Mouse (Mus musculus): ENCODE results near the gene Gm10985.

The Gm10985 gene

GRCm38 (mm10) chr3:53844786-53845185 lies at the start of gene Gm10985:
Gene Gm10985, plus strand, starts transcription at chr3:53845086.
- no peak for DNase-seq (ENCODE audit: low spot score in 2 of 2)

DNA sequence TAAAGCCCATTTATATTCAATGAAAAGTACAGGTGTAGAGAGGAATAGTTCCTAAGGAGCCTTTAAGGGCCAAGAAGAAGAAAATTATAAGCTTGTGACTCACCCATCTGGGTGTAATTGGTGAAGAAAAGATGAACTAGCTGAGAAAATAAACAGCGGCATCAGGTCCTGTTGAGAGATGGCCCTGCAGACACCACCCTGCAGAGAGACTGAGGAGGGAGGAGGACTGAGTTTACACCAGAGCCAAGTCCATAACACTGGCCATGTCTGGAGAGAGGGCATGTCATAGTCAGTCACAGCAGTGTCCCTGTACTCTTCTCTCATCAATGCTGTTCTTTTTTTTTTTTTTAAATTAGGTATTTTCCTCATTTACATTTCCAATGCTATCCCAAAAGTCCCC lies 48.0 kb upstream of the Gm10985 start:
- no peak for DNase-seq (ENCODE audit: low spot score in 2 of 2)

DNA sequence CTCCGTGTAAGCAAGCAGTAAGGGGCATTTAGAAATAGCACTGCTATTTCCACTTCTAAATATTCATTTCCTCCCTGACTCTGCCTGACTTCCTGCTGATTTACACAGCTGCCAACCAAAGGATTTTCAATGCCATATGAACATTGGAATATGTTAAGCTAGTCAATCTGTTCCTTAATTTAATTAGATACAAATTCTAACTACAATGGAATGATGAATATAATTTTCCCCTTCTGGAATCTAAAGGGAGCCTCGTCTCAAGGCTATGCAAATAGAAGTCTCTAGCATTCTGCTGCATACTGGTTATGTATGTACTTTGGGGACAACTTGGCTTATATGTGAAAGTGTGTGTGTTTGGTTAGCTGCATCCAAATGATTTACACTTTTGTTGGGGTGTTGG lies 45.2 kb upstream of the Gm10985 start:
- no peak for DNase-seq (ENCODE audit: low spot score in 2 of 2)

GRCm38 (mm10) chr3:53813421-53813977 lies 31.4 kb upstream of the Gm10985 start:
- no peak for DNase-seq (ENCODE audit: low spot score in 2 of 2)

GRCm38 (mm10) chr3:53834238-53834637 lies 10.6 kb upstream of the Gm10985 start:
- no peak for DNase-seq (ENCODE audit: low spot score in 2 of 2)

- DNase-seq (ENCODE audit: low spot score in 2 of 2), result no peak
Observed at GRCm38 (mm10) chr3:53846206-53846928, 1.5 kb downstream of the Gm10985 start.

- no peak for DNase-seq (ENCODE audit: low spot score in 2 of 2)
Observed at GRCm38 (mm10) chr3:53847726-53848125, 2.8 kb downstream of the Gm10985 start.

- no peak for DNase-seq (ENCODE audit: low spot score in 2 of 2)
Observed at GRCm38 (mm10) chr3:53848262-53848661, 3.4 kb downstream of the Gm10985 start.

DNA sequence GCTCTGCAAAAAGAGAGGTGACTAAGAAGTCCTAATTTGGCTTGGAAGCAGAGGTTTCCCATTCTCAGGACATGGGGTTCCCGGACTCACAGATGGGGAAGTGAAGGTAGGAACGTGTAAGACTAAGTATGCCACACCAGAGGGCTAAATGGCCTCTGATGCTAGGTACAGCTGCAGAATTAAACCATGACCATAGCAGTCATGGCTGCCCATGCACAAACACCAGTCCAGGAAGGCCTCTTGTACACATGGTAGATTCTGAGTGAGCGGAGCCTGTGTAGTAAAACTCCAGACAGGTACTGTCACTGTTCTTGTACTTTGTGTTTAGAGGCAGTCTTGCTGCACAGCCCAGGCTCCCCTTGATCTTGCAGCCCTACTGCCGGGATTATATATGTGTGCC lies 9.4 kb downstream of the Gm10985 start:
- no peak for DNase-seq (ENCODE audit: low spot score in 2 of 2)

DNA sequence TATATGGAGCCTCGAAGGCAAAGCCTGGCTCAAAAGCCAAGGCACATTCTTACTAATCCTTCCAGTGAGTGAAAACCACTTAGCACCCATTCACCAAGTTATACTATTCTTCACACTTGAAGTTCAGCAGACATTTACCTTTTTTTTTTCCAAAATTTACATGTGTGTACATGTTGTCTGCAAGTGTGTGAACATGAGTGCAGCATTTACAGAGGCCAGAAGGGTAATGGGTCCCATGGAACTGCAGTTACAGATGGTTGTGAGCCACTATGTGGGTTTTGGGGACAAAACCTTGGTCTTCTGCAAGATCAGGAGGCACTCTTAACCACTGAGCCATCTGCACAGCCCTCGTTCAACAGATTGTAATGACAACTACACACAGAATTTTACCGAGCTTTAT lies 9.9 kb downstream of the Gm10985 start:
- DNase-seq (ENCODE audit: low spot score in 2 of 2), result no peak

DNA sequence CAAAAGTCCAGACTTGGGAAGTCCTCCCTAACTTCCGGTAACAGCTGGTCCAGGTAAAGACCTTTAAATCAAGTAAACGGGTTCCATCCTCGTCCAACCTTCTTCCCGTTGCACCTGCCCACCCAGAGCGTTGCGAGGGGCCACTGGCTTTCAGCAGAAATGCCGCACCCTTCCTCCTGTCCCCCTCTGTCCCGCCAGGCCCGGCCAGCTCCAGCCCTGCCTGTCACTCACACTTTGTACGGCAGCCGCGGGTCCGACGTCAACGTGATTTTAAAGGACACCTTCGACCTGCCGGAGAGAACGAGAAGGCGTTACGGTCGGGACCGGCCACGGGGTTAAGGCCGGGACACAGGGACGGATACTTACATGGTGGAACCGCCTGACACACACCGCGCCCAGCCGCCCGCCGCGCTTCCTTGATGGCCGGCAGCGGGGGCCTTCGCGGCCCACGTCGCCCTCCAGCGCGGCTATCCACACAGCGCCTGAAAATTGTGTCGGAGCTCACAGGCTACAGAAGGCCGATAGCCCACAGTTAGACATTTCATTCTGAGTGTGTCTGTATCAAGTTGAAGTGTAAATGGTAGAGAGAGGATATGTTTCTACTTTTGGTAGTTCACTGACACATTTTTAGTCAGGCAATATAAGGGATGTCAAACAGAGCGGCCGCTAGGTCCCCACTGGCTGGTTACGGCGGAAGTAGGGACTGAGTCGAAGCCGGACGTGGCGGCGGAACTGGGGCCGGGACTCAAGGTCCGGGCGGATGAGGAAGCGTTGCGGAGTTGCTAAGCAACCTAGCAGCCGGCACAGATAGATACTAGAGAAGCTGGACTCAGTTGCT lies 18.7 kb downstream of the Gm10985 start, which contains the start of gene Ufm1:
Ufm1 (minus strand) TSS at position 448 of the 838 bp plus-strand sequence.
- peak; percentile 72 to 91 for DNase-seq (ENCODE audit: low spot score in 2 of 2)

DNA sequence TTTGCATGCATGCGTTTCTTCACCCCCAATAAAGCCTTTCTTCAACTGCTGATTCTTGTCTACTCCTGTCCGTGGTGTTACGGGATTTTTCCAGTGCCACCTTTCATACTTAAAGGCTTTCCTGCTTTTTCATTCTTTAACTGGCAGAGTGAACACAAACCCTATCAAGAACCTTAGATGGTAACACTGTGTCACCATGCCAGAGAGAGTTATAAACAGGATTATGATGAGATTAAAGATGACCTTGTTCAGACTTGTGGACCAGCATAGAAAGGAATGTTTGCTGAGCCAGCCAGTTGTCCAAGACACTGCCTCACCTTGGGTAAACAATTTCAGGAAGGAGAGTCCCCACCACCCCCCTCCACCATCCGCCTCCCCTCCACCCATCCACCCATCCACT lies 23.3 kb downstream of the Gm10985 start:
- DNase-seq (ENCODE audit: low spot score in 2 of 2), result no peak

DNA sequence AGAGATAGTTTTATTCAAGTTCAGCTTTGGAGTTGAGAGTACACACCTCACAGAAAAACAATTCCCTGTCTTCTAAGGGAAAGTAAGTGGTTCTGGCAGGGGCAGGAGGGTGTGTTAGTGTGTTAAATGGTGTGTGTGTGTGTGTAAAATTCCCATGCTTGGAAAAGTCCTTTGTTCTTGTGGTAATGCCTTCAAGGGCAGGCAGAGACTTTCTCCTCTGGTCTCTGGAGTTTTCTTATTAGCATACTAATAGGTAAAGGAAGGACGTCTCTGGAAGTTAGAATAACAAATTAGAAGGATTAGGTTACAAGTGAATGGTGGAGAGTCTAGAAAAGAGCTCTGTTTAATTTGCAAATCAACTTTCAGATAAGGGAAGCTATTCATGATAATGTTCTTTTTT lies 24.4 kb downstream of the Gm10985 start:
- no peak for DNase-seq (ENCODE audit: low spot score in 2 of 2)

DNA sequence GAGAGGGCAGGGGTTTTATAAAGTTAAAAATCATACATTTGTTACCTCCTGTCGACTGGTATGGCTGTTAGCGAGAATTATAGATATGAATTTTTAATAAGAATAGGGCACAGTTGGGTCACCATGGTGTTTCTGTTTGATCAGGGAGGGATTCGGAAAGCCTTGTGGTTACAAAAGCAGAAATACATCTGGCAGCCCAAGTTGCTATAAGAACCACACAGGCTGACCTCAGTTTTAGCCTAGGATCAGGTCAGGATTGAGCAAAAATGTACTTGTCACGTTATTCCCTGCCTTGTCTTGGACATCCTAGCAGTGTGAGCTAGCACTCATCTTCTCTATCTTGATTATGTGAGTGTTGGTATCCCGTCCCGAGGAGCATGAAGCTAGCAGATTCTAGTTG lies 25.6 kb downstream of the Gm10985 start:
- DNase-seq (ENCODE audit: low spot score in 2 of 2), result no peak

- DNase-seq (ENCODE audit: low spot score in 2 of 2), result no peak
Observed at GRCm38 (mm10) chr3:53871596-53871995, 26.7 kb downstream of the Gm10985 start.

DNA sequence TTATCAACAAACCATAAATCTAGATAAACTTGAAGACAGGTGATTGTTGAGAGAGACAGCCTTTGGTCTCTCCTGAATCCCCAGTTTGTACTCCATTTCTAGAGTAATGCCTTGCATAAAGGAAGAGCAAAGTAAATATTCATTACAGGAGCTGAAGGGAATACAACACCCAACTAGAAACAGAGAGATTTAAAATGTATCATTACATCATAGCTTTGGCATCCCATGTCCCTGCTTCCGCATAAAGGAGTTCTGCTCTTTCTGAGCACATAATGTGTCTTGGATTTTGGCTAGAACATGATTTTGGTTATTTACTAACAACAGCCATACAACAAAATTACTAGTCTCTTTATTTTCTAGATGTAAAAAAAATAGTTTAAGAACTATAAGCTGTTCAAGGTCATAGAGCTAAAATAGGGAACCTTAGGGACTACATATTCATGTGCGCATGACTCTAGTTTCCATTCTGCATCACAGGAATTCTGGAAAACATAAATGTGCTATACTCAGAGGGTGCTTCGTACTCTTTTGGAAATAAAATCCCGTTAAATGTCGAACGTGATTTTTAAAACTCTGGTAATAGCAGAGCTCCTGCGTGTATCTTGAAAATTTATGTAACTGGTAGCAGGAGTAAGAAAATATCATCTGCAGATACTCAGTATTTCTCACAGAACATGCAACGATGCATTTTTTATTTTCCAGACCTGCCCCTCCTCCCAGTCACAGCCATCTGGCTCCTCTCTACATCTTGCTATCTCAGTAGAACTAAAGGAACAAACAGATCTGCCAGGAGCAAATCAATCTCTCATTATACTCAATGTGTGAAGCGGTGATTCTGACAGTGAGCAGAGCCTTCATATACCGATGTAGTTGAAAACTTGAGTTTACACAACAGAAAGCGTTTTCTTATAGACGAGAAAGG lies 46.0 kb downstream of the Gm10985 start:
- DNase-seq (ENCODE audit: low spot score in 2 of 2), result no peak
